ENCODE assay signal across 9 mouse cellular contexts in genomic region chr9:64016648-64017400, GRCm38 (mm10). TPM values are rescaled to one million over a fixed set of nuclear protein-coding genes. Genes with fewer than 3 reads are reported as not detected.
DNase-seq lines count a peak whose midpoint lies in the region; ATAC-seq and TF ChIP-seq lines count a peak whose summit lies in the region.
"Had no signal": no experiment of that assay in that cellular context is flagged by ENCODE, and none has a peak within 500 bp of the region (broad histone marks: within the 10 kb centered on the region; RNA-seq: fewer than 3 reads in every experiment).

No protein-coding gene starts in this region.

- 2% methylated on average over 25 of the region's 25 CpGs for WGBS in embryonic facial prominence, embryonic 12.5 days
- 1% methylated on average over 25 of the region's 25 CpGs for WGBS in heart, embryonic 14.5 days
- 5% methylated on average over 25 of the region's 25 CpGs for WGBS in stomach, postnatal 0 days

- H3K27me3 ChIP-seq in embryonic facial prominence, embryonic 12.5 days: no peaks in the 10 kb centered on the region
- no peaks in the 10 kb centered on the region for H3K27me3 ChIP-seq in heart, embryonic 14.5 days (ENCODE audit: control insufficient read depth, insufficient read depth, low read length)
- no peaks in the 10 kb centered on the region for H3K27me3 ChIP-seq in stomach, postnatal 0 days (ENCODE audit: control insufficient read depth, insufficient read depth, low read length)

- H3K9me3 ChIP-seq in embryonic facial prominence, embryonic 12.5 days: peaks cover 3% of the 10 kb centered on the region; the same call in 1 of the 2 replicates
- peaks cover under 1% of the 10 kb centered on the region; the same call in 1 of the 2 replicates for H3K9me3 ChIP-seq in heart, embryonic 14.5 days (ENCODE audit: control insufficient read depth, low read length)
- H3K9me3 ChIP-seq in stomach, postnatal 0 days (ENCODE audit: control insufficient read depth, low read length): no peaks in the 10 kb centered on the region

- peak overlapping the region; percentile 97 for H3K9ac ChIP-seq in embryonic facial prominence, embryonic 12.5 days
- peak overlapping the region; percentile 93 for H3K9ac ChIP-seq in heart, embryonic 14.5 days (ENCODE audit: low read length)
- H3K9ac ChIP-seq in stomach, postnatal 0 days (ENCODE audit: low read length): peak overlapping the region; percentile 47

- peaks cover 18% of the 10 kb centered on the region for H3K36me3 ChIP-seq in embryonic facial prominence, embryonic 12.5 days
- H3K36me3 ChIP-seq in heart, embryonic 14.5 days (ENCODE audit: control insufficient read depth, insufficient read depth, low read length): peaks cover 52% of the 10 kb centered on the region
- H3K36me3 ChIP-seq in stomach, postnatal 0 days (ENCODE audit: control insufficient read depth, insufficient read depth, low read length): peaks cover 2% of the 10 kb centered on the region; the same call in 1 of the 2 replicates

- TF ChIP-seq EP300 in stomach, postnatal 0 days (optimal IDR thresholded peaks at IDR 0.05): no peak

- no peak for TF ChIP-seq CTCF in left cerebral cortex, adult 2 months (IDR thresholded peaks at IDR 0.05)
- TF ChIP-seq CTCF in stomach, postnatal 0 days (IDR thresholded peaks at IDR 0.05; ENCODE audit: low read depth): peak; percentile 38; the same call in 1 of the 2 replicates

- intact Hi-C loops in left cerebral cortex, adult 2 months (cut with DNase I): no loop called here

- peak in 1 of 2 experiments; percentile 31 for DNase-seq in left cerebral cortex, adult 2 months (ENCODE audit: extremely low spot score in 1 of 2, low spot score in 2 of 2)
- DNase-seq in left cerebral cortex, adult 11 months (ENCODE audit: low spot score): no peak
- peak; percentile 75 for DNase-seq in kidney, postnatal 10 days
- peak; percentile 70 for DNase-seq in lung, postnatal 36 days
- DNase-seq in stomach, postnatal 0 days (ENCODE audit: low spot score): peak; percentile 80
- DNase-seq in thymus, postnatal 0 days (ENCODE audit: low spot score): no peak

- H3K4me2 ChIP-seq in embryonic facial prominence, embryonic 12.5 days (replicated peaks): peak overlapping the region; percentile 96
- H3K4me2 ChIP-seq in heart, embryonic 14.5 days (ENCODE audit: low read length): peak overlapping the region; percentile 96
- peak overlapping the region; percentile 97 for H3K4me2 ChIP-seq in stomach, postnatal 0 days (replicated peaks; ENCODE audit: low read depth)

- H3K4me3 ChIP-seq in left cerebral cortex, adult 2 months: peak overlapping the region; percentile 13; the same call in 1 of the 2 replicates
- peak overlapping the region; percentile 88 for H3K4me3 ChIP-seq in embryonic facial prominence, embryonic 12.5 days
- H3K4me3 ChIP-seq in heart, embryonic 14.5 days (ENCODE audit: control insufficient read depth in 1 of 2, insufficient read depth in 1 of 2, low read depth in 1 of 2, low read length in 2 of 2): peak overlapping the region; percentile 79 to 98
- peak overlapping the region; percentile 81 for H3K4me3 ChIP-seq in stomach, postnatal 0 days (ENCODE audit: low read depth, low read length)

- no peak for ATAC-seq in embryonic facial prominence, embryonic 12.5 days (ENCODE audit: insufficient number of reproducible peaks, insufficient read depth, low FRiP score, low TSS enrichment)
- no peak for ATAC-seq in heart, embryonic 14.5 days (ENCODE audit: insufficient number of reproducible peaks, insufficient read depth, low FRiP score, low read depth)
- no peak for ATAC-seq in stomach, postnatal 0 days (ENCODE audit: low FRiP score, low TSS enrichment)

- H3K27ac ChIP-seq in left cerebral cortex, adult 2 months: no peak overlapping the region
- peak overlapping the region; percentile 97 for H3K27ac ChIP-seq in embryonic facial prominence, embryonic 12.5 days
- H3K27ac ChIP-seq in heart, embryonic 14.5 days (replicated peaks in 1 of 2; ENCODE audit: control insufficient read depth in 1 of 2, insufficient read depth in 1 of 2, low read depth in 2 of 2, low read length in 2 of 2): peak overlapping the region; percentile 94 to 97
- peak overlapping the region; percentile 97 for H3K27ac ChIP-seq in stomach, postnatal 0 days (replicated peaks)
- H3K27ac ChIP-seq: macrophage had no signal

- H3K4me1 ChIP-seq in embryonic facial prominence, embryonic 12.5 days: peaks cover 51% of the 10 kb centered on the region
- peaks cover 18 to 41% of the 10 kb centered on the region in 2 experiments for H3K4me1 ChIP-seq in heart, embryonic 14.5 days (ENCODE audit: control insufficient read depth in 2 of 2, insufficient read depth in 2 of 2, low read length in 2 of 2)
- H3K4me1 ChIP-seq in stomach, postnatal 0 days (replicated peaks; ENCODE audit: control insufficient read depth, insufficient read depth): no peaks in the 10 kb centered on the region; the same call in none of the 2 replicates

RNA-seq across cellular contexts. Expression of gene Smad6, which starts 5.0 kb away (rescaled TPM):
- 1 to 10 TPM; 2.6 to 2.8 TPM for total RNA-seq in left cerebral cortex, adult 2 months (2021)
- 25.4 and 26.0 TPM in 2 replicates for polyA plus RNA-seq in embryonic facial prominence, embryonic 12.5 days (2016; fragmentation: Nextera tagmentation; extraction: Ambion mirVana)
- polyA plus RNA-seq in heart, embryonic 14.5 days (2014; fragmentation: Nextera tagmentation; extraction: Ambion mirVana): 18.7 and 30.8 TPM in 2 replicates
- polyA plus RNA-seq in stomach, postnatal 0 days (2015; fragmentation: Nextera tagmentation; extraction: Ambion mirVana): 6.0 and 7.3 TPM in 2 replicates
- 0.96 and 1.4 TPM in 2 replicates for polyA plus RNA-seq in thymus, postnatal 0 days (2015; fragmentation: Nextera tagmentation; extraction: Ambion mirVana)

Comparison
In these comparisons a context has a peak if more than half of its experiments do, and no peak if none do; other contexts are left out.
1. DNase-seq: peak in kidney, postnatal 10 days (single experiment), lung, postnatal 36 days (single experiment) and stomach, postnatal 0 days (single experiment); none in left cerebral cortex, adult 11 months (single experiment) and thymus, postnatal 0 days (single experiment).
2. H3K4me3 ChIP-seq: peak in every context shown above with its lines; median percentile 88 in heart, embryonic 14.5 days; 88 in embryonic facial prominence, embryonic 12.5 days; 81 in stomach, postnatal 0 days; 13 in left cerebral cortex, adult 2 months.
3. H3K9ac ChIP-seq: peak in every context shown above with its lines; median percentile 97 in embryonic facial prominence, embryonic 12.5 days; 93 in heart, embryonic 14.5 days; 47 in stomach, postnatal 0 days.
4. Peak in every context shown above with its lines, with median percentiles within 50 percentile points of each other: H3K4me2 ChIP-seq.